Mouse (Mus musculus): ENCODE measurements at regions not wholly inside any gene's neighbourhood (a gene's known extent, or its start where the extent isn't known, plus 50 kb on each side); places are given as distances from the start of the nearest gene placed in this dataset.

GRCm38 (mm10) chr17:47210441-47211196 lies 158.1 kb upstream of the Mrps10 start:
- 62% methylated on average over 22 of the region's 22 CpGs for WGBS
- H3K27ac ChIP-seq (ENCODE audit: low read depth, low read length), result no peak overlapping the region
- DNase-seq (ENCODE audit: low spot score), result no peak

GRCm38 (mm10) chr17:47208886-47209585 lies 159.7 kb upstream of the Mrps10 start:
- no peak for ATAC-seq (replicated peaks; ENCODE audit: low FRiP score)
- no peak overlapping the region for H3K4me2 ChIP-seq
- no peak for DNase-seq (ENCODE audit: low spot score)
- H3K9me3 ChIP-seq (ENCODE audit: control insufficient read depth, low read length), result no peaks in the 10 kb centered on the region
- H3K4me1 ChIP-seq (replicated peaks; ENCODE audit: control insufficient read depth, insufficient read depth, low read length), result peaks cover 15% of the 10 kb centered on the region
- no peaks in the 10 kb centered on the region for H3K36me3 ChIP-seq (ENCODE audit: control insufficient read depth, insufficient read depth, low read length)
- no peak overlapping the region for H3K27ac ChIP-seq (ENCODE audit: low read depth, low read length)
- WGBS, result 88% methylated on average over 16 of the region's 16 CpGs
- H3K9ac ChIP-seq (ENCODE audit: low read depth, low read length), result no peak overlapping the region
- H3K4me3 ChIP-seq (ENCODE audit: low read depth, low read length), result no peak overlapping the region
- H3K27me3 ChIP-seq (replicated peaks; ENCODE audit: control insufficient read depth, insufficient read depth, low read length), result no peaks in the 10 kb centered on the region

More at GRCm38 (mm10) chr17:47210441-47211196, 158.1 kb upstream of the Mrps10 start:
- Histone ChIP-seq H3K4me2 (no peak overlapping the region), H3K36me3 (ENCODE audit: control insufficient read depth, insufficient read depth, low read length) (no peaks in the 10 kb centered on the region), H3K27me3 (replicated peaks; ENCODE audit: control insufficient read depth, insufficient read depth, low read length) (no peaks in the 10 kb centered on the region), H3K4me1 (replicated peaks; ENCODE audit: control insufficient read depth, insufficient read depth, low read length) (peaks cover 4% of the 10 kb centered on the region; the same call in 1 of the 2 replicates), H3K4me3 (ENCODE audit: low read depth, low read length) (no peak overlapping the region), H3K9me3 (ENCODE audit: control insufficient read depth, low read length) (no peaks in the 10 kb centered on the region), H3K9ac (ENCODE audit: low read depth, low read length) (no peak overlapping the region)
- ATAC-seq (replicated peaks; ENCODE audit: low FRiP score), result no peak

- 88% methylated on average over 4 of the region's 4 CpGs for WGBS
- H3K4me2 ChIP-seq, result no peak overlapping the region
- H3K27me3 ChIP-seq (replicated peaks; ENCODE audit: control insufficient read depth, insufficient read depth, low read length), result no peaks in the 10 kb centered on the region
- H3K27ac ChIP-seq (ENCODE audit: low read depth, low read length), result no peak overlapping the region
- H3K9ac ChIP-seq (ENCODE audit: low read depth, low read length), result no peak overlapping the region
- no peak overlapping the region for H3K4me3 ChIP-seq (ENCODE audit: low read depth, low read length)
- no peak for ATAC-seq (replicated peaks; ENCODE audit: low FRiP score)
- H3K9me3 ChIP-seq (ENCODE audit: control insufficient read depth, low read length), result no peaks in the 10 kb centered on the region
- H3K4me1 ChIP-seq (replicated peaks; ENCODE audit: control insufficient read depth, insufficient read depth, low read length), result peaks cover 19% of the 10 kb centered on the region
- no peaks in the 10 kb centered on the region for H3K36me3 ChIP-seq (ENCODE audit: control insufficient read depth, insufficient read depth, low read length)
- DNase-seq (ENCODE audit: low spot score), result no peak
These were observed 161.2 kb upstream of the Mrps10 start for GRCm38 (mm10) chr17:47207471-47207870.

DNA sequence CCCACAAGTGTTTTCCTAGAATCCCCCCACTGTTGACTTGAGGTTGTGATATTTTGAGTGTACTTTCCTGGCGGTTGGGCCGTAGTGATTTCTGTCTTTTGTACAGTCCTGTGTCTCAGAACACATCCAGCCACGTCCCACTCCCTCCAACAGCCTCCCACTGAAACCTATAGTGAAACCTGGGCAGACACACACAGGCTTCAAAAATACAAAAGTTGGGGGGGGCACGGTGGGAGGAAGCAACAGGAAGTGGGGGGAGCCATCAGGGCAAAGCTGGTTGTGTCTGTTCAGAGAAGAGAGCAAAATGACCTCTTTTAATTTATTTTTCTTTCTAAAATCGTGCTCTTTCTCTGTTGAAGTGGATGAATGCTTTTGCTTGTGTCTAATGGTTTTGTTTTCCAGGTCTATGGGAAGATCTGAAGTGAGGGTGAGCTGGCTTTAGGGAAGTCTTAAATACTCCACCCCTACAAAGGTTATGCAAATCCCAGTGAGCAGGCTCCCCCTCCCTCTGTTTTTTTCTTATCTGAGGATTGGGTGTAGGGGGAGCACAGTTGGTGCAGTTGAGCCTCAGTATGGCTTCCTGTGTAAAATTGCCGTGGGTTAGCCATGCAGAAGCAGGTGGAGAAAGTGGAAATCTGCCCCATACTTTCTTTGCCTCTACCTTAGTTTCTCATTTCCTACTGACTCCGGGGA lies 164.1 kb upstream of the Mrps10 start:
- WGBS, result 68% methylated on average over 7 of the region's 7 CpGs
- Histone ChIP-seq H3K27ac (ENCODE audit: low read depth, low read length) (no peak overlapping the region; the same call in 1 of the 2 replicates), H3K27me3 (replicated peaks; ENCODE audit: control insufficient read depth, insufficient read depth, low read length) (no peaks in the 10 kb centered on the region), H3K4me3 (ENCODE audit: low read depth, low read length) (no peak overlapping the region), H3K4me1 (replicated peaks; ENCODE audit: control insufficient read depth, insufficient read depth, low read length) (peaks cover 19% of the 10 kb centered on the region), H3K4me2 (peak overlapping the region; percentile 10; the same call in 1 of the 2 replicates), H3K9ac (ENCODE audit: low read depth, low read length) (no peak overlapping the region), H3K9me3 (ENCODE audit: control insufficient read depth, low read length) (no peaks in the 10 kb centered on the region), H3K36me3 (ENCODE audit: control insufficient read depth, insufficient read depth, low read length) (no peaks in the 10 kb centered on the region)
- ATAC-seq (replicated peaks; ENCODE audit: low FRiP score) (peak; percentile 57; the same call in 1 of the 2 replicates), DNase-seq (ENCODE audit: low spot score) (no peak)

DNA sequence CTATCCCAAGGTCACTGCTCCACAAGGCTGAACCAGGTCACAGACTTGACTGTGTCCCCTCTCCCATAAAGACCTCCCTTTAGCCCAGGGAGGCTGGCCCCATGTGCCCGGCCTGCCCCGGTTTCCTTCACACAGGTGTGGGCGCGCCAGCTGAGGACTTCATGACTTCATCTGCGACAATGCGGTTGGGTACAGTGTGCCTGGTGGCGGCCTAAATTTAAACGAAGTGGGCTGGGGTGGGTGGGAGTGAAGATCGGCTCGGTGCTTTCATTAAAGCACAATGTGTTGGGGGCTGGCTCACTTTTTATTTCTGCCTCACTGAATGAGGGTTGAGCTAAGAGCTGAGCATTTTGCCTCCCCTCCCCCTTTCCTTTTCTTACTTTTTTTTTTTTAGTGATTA lies 169.5 kb upstream of the Mrps10 start:
- Histone ChIP-seq H3K4me2 (no peak overlapping the region), H3K4me3 (ENCODE audit: low read depth, low read length) (no peak overlapping the region), H3K27ac (ENCODE audit: low read depth, low read length) (no peak overlapping the region), H3K4me1 (replicated peaks; ENCODE audit: control insufficient read depth, insufficient read depth, low read length) (peaks cover 5% of the 10 kb centered on the region), H3K9me3 (ENCODE audit: control insufficient read depth, low read length) (no peaks in the 10 kb centered on the region), H3K36me3 (ENCODE audit: control insufficient read depth, insufficient read depth, low read length) (no peaks in the 10 kb centered on the region), H3K9ac (ENCODE audit: low read depth, low read length) (no peak overlapping the region), H3K27me3 (replicated peaks; ENCODE audit: control insufficient read depth, insufficient read depth, low read length) (no peaks in the 10 kb centered on the region)
- ATAC-seq (replicated peaks; ENCODE audit: low FRiP score) (no peak), DNase-seq (ENCODE audit: low spot score) (no peak)
- WGBS, result 92% methylated on average over 10 of the region's 10 CpGs

DNA sequence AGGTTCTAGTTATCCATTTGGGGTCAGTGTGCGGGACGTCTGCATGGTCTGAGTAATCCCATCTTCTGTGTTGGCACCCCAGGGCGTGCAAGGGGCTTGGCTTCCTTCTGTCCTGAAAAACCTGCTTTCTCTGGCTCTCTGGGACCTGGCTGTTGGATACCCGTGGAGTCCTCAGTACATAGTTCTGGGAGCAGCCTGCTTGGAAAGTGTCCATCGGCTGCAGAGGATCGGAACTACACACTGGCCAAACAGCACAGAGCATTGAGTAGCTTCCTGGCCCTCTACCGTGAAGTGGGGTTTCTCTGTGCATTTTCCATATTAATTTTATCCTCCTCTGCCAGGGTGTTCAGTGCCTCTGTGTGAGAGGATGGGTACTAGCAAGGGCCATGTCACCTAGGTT lies 170.7 kb upstream of the Mrps10 start:
- Histone ChIP-seq H3K27ac (ENCODE audit: low read depth, low read length) (no peak overlapping the region), H3K9me3 (ENCODE audit: control insufficient read depth, low read length) (no peaks in the 10 kb centered on the region), H3K27me3 (replicated peaks; ENCODE audit: control insufficient read depth, insufficient read depth, low read length) (no peaks in the 10 kb centered on the region), H3K9ac (ENCODE audit: low read depth, low read length) (no peak overlapping the region), H3K4me1 (replicated peaks; ENCODE audit: control insufficient read depth, insufficient read depth, low read length) (no peaks in the 10 kb centered on the region; the same call in none of the 2 replicates), H3K4me3 (ENCODE audit: low read depth, low read length) (no peak overlapping the region), H3K36me3 (ENCODE audit: control insufficient read depth, insufficient read depth, low read length) (no peaks in the 10 kb centered on the region), H3K4me2 (no peak overlapping the region)
- 74% methylated on average over 7 of the region's 7 CpGs for WGBS
- no peak for ATAC-seq (replicated peaks; ENCODE audit: low FRiP score)
- no peak for DNase-seq (ENCODE audit: low spot score)

DNA sequence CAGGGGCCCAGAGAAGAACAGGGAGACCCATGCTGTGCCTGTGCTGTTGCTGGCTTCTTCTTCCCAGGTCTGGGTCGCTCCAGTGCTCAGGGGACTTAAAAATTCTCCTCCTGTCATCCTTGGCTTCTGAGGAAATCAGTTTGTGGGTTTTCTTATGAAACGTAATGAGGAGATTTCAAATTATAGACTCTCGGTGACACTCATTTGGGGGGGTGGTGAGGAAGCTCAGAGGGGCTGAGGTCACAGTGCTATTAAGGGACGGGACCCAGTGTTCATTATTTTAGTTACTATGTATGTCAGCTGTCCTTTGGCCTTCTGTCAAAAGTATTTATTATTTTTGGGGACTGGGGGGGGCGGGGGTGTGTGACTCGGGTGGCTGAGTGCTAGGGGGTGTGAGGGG lies 171.7 kb upstream of the Mrps10 start:
- no peak overlapping the region for H3K9ac ChIP-seq (ENCODE audit: low read depth, low read length)
- DNase-seq (ENCODE audit: low spot score) (no peak), ATAC-seq (replicated peaks; ENCODE audit: low FRiP score) (no peak)
- WGBS, result 58% methylated on average over 6 of the region's 6 CpGs
- no peaks in the 10 kb centered on the region for H3K27me3 ChIP-seq (replicated peaks; ENCODE audit: control insufficient read depth, insufficient read depth, low read length)
- H3K27ac ChIP-seq (ENCODE audit: low read depth, low read length), result no peak overlapping the region; the same call in 1 of the 2 replicates
- no peaks in the 10 kb centered on the region for H3K9me3 ChIP-seq (ENCODE audit: control insufficient read depth, low read length)
- no peak overlapping the region for H3K4me3 ChIP-seq (ENCODE audit: low read depth, low read length)
- no peaks in the 10 kb centered on the region; the same call in none of the 2 replicates for H3K4me1 ChIP-seq (replicated peaks; ENCODE audit: control insufficient read depth, insufficient read depth, low read length)
- H3K4me2 ChIP-seq, result no peak overlapping the region
- H3K36me3 ChIP-seq (ENCODE audit: control insufficient read depth, insufficient read depth, low read length), result no peaks in the 10 kb centered on the region

GRCm38 (mm10) chr17:47195981-47196380 lies 172.7 kb upstream of the Mrps10 start:
- ATAC-seq (replicated peaks; ENCODE audit: low FRiP score) (no peak), DNase-seq (ENCODE audit: low spot score) (no peak)
- no peak overlapping the region for H3K27ac ChIP-seq (ENCODE audit: low read depth, low read length)
- H3K36me3 ChIP-seq (ENCODE audit: control insufficient read depth, insufficient read depth, low read length), result no peaks in the 10 kb centered on the region
- no peaks in the 10 kb centered on the region; the same call in none of the 2 replicates for H3K4me1 ChIP-seq (replicated peaks; ENCODE audit: control insufficient read depth, insufficient read depth, low read length)
- H3K9me3 ChIP-seq (ENCODE audit: control insufficient read depth, low read length), result no peaks in the 10 kb centered on the region
- H3K4me3 ChIP-seq (ENCODE audit: low read depth, low read length), result no peak overlapping the region
- WGBS, result 74% methylated on average over 7 of the region's 7 CpGs
- no peak overlapping the region for H3K9ac ChIP-seq (ENCODE audit: low read depth, low read length)
- H3K27me3 ChIP-seq (replicated peaks; ENCODE audit: control insufficient read depth, insufficient read depth, low read length), result no peaks in the 10 kb centered on the region
- H3K4me2 ChIP-seq, result no peak overlapping the region

All from liver, embryonic 11.5 days (tissue).